Mouse (Mus musculus) megakaryocyte, embryonic 14.5 days (primary cell): ENCODE measurements around the gene Ankrd16.

Experiments
- FLI1 ChIP-seq: IDR thresholded peaks from 2 replicates; pipeline ENCODE4 v1.6.1; 2012; ENCODE audit warnings: low read length, inconsistent platforms, mixed read lengths
- GATA1 ChIP-seq: IDR thresholded peaks from 3 replicates; pipeline ENCODE4 v1.6.1; 2012; ENCODE audit warnings: mixed read lengths, low read length, inconsistent platforms, borderline replicate concordance

DNA sequence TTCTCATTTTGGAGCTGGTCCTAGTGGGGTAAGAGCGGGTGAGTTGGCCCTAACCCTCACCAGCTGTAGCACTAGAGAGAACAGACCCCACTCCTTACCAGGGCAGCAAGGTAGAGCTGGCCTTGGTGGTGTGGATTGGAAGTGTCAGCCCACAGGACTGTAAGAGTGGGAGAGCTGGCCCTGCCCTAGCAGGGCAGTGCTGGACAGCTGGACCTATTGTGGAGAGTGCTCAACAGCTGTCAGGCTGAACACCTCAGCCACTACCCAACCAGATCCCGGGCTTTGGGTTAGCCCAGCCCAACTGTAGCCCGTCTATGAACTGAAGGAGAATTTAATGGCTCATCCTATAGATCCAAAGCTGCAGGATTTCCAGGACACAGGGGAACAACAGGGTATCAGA lies 38.9 kb upstream of the Ankrd16 start:
- TF ChIP-seq GATA1 (no peak), FLI1 (no peak)
